ENCODE assay signal across 23 mouse cellular contexts in the genomic region with DNA sequence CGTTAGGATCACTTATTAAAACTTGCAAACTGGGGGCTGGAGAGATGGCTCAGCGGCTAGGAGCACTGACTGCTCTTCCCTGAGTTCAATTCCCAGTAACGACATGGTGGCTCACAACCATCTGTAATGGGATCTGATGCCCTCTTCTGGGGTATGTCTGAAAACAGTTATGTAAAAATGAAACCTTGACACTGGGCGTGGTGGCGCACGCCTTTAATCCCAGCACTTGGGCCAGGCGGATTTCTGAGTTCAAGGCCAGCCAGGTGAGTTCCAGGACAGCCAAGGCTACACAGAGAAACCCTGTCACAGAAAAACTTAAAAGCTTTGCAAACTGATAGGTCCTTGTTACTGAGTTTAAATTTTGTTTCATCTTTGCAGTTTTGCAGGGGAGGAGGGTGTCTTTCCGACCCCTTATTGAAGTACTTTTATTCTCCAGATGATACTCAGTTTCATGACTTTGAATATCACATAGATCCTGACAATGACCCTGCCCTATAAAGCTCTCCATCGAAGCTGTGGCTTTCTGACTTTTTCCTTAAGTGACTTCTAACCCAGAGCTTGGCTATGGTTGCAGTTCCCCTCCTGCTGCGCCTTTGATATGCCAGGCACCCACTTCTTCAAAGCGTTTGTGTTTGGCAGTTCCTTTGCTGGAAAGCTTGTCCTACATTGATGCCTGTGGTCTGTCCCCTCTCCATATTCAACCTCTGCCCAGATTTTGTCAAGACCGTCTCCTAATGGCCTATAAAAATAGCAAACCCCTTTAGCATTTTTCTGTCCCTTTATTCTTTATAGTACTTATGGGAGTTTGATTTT. TPM values are rescaled to one million over a fixed set of nuclear protein-coding genes. Genes with fewer than 3 reads are reported as not detected.
DNase-seq lines count a peak whose midpoint lies in the region; ATAC-seq and TF ChIP-seq lines count a peak whose summit lies in the region.
"Had no signal": no experiment of that assay in that cellular context is flagged by ENCODE, and none has a peak within 500 bp of the region (broad histone marks: within the 10 kb centered on the region; RNA-seq: fewer than 3 reads in every experiment).

No protein-coding gene starts in this region.

- H3K36me3 ChIP-seq in intestine, embryonic 15.5 days = peaks cover 19% of the 10 kb centered on the region
- peaks cover 35% of the 10 kb centered on the region for H3K36me3 ChIP-seq in intestine, postnatal 0 days (ENCODE audit: control insufficient read depth, insufficient read depth)
- peaks cover 46% of the 10 kb centered on the region for H3K36me3 ChIP-seq in lung, embryonic 15.5 days

- H3K27me3 ChIP-seq in intestine, embryonic 15.5 days (replicated peaks) = no peaks in the 10 kb centered on the region
- H3K27me3 ChIP-seq in intestine, postnatal 0 days (replicated peaks; ENCODE audit: control insufficient read depth, insufficient read depth, low read length) = no peaks in the 10 kb centered on the region
- H3K27me3 ChIP-seq in lung, embryonic 15.5 days = no peaks in the 10 kb centered on the region
- H3K27me3 ChIP-seq: limb, embryonic 13.5 days; midbrain, embryonic 13.5 days had no signal

- no peak overlapping the region for H3K4me2 ChIP-seq in intestine, embryonic 15.5 days (replicated peaks)
- no peak overlapping the region for H3K4me2 ChIP-seq in intestine, postnatal 0 days (replicated peaks; ENCODE audit: low read depth)
- H3K4me2 ChIP-seq in lung, embryonic 15.5 days = no peak overlapping the region
- H3K4me2 ChIP-seq: heart, embryonic 11.5 days; limb, embryonic 13.5 days; midbrain, embryonic 13.5 days had no signal

- H3K4me1 ChIP-seq in intestine, embryonic 15.5 days (replicated peaks) = 0 out of 2 replicates have a peak, but pooled peaks cover 3% of the 10 kb centered on the region
- H3K4me1 ChIP-seq in intestine, postnatal 0 days (replicated peaks; ENCODE audit: control insufficient read depth, insufficient read depth, low read length) = no peaks in the 10 kb centered on the region; the same call in 1 of the 2 replicates
- peaks cover 12% of the 10 kb centered on the region for H3K4me1 ChIP-seq in lung, embryonic 15.5 days

- no peak overlapping the region for H3K4me3 ChIP-seq in intestine, embryonic 15.5 days (replicated peaks)
- no peak overlapping the region for H3K4me3 ChIP-seq in intestine, postnatal 0 days (ENCODE audit: low read depth, low read length)
- no peak overlapping the region for H3K4me3 ChIP-seq in lung, embryonic 15.5 days
- H3K4me3 ChIP-seq: forebrain, embryonic 10.5 days; limb, embryonic 13.5 days; midbrain, embryonic 13.5 days had no signal

- WGBS in intestine, embryonic 15.5 days = 51% methylated on average over 12 of the region's 12 CpGs
- WGBS in intestine, postnatal 0 days = 49% methylated on average over 12 of the region's 12 CpGs
- WGBS in lung, embryonic 15.5 days = 49% methylated on average over 12 of the region's 12 CpGs

- no peak for DNase-seq in lung, adult 18-20 months
- DNase-seq in A20 (ENCODE audit: low read depth, low spot score) = peak; percentile 25
- peak; percentile 61 for DNase-seq in R1 (ENCODE audit: low read depth, low spot score)
- DNase-seq in cerebellum, postnatal 10 days = no peak
- DNase-seq: adrenal gland, postnatal 14 days; cerebellum, adult 8-10 months; gastrocnemius, postnatal 14 days; heart, adult 11 months; heart, postnatal 10 days; kidney, adult 18-20 months; kidney, postnatal 25 days; thymus, adult 18-20 months; thymus, postnatal 4 days had no signal

- H3K9ac ChIP-seq in intestine, embryonic 15.5 days = no peak overlapping the region
- H3K9ac ChIP-seq in intestine, postnatal 0 days (ENCODE audit: low read depth, low read length) = no peak overlapping the region
- H3K9ac ChIP-seq in lung, embryonic 15.5 days = no peak overlapping the region
- H3K9ac ChIP-seq: limb, embryonic 13.5 days; midbrain, embryonic 13.5 days had no signal

- peak; percentile 28; the same call in 1 of the 2 replicates for ATAC-seq in intestine, embryonic 15.5 days
- ATAC-seq in intestine, postnatal 0 days = no peak
- no peak for ATAC-seq in lung, embryonic 15.5 days (ENCODE audit: borderline replicate concordance, extremely low read depth, low FRiP score, low TSS enrichment)
- no peak for ATAC-seq in frontal cortex, adult (ENCODE audit: low TSS enrichment)
- ATAC-seq: forebrain, embryonic 16.5 days; hindbrain, postnatal 0 days; midbrain, embryonic 13.5 days had no signal

- H3K27ac ChIP-seq in intestine, embryonic 15.5 days = no peak overlapping the region
- no peak overlapping the region for H3K27ac ChIP-seq in intestine, postnatal 0 days (ENCODE audit: low read depth, low read length)
- peak overlapping the region; percentile 25; the same call in 1 of the 2 replicates for H3K27ac ChIP-seq in lung, embryonic 15.5 days
- H3K27ac ChIP-seq: forebrain, embryonic 10.5 days; hindbrain, postnatal 0 days; limb, embryonic 13.5 days; midbrain, embryonic 13.5 days had no signal

- no peaks in the 10 kb centered on the region for H3K9me3 ChIP-seq in intestine, embryonic 15.5 days
- no peaks in the 10 kb centered on the region for H3K9me3 ChIP-seq in intestine, postnatal 0 days (ENCODE audit: control insufficient read depth)
- no peaks in the 10 kb centered on the region for H3K9me3 ChIP-seq in lung, embryonic 15.5 days
- H3K9me3 ChIP-seq: forebrain, embryonic 10.5 days; limb, embryonic 13.5 days; midbrain, embryonic 13.5 days had no signal

- TF ChIP-seq CTCF in intestine, postnatal 0 days (IDR thresholded peaks at IDR 0.05; ENCODE audit: low read depth) = no peak

RNA-seq across cellular contexts. Expression of gene Rasl11a, which starts 5.8 kb away (rescaled TPM):
- polyA plus RNA-seq in intestine, embryonic 15.5 days (2015; fragmentation: Nextera tagmentation; extraction: Ambion mirVana) = 26.8 and 32.7 TPM in 2 replicates
- polyA plus RNA-seq in intestine, postnatal 0 days (2015; fragmentation: Nextera tagmentation; extraction: Ambion mirVana) = 17.6 TPM in 2 replicates
- 24.8 and 25.7 TPM in 2 replicates for polyA plus RNA-seq in lung, embryonic 15.5 days (2015; fragmentation: Nextera tagmentation; extraction: Ambion mirVana)

RNA-seq across cellular contexts. Expression of gene Rpl21, which starts 6.4 kb away (rescaled TPM):
- 548 and 585 TPM in 2 replicates for polyA plus RNA-seq in intestine, embryonic 15.5 days (2015; fragmentation: Nextera tagmentation; extraction: Ambion mirVana)
- polyA plus RNA-seq in intestine, postnatal 0 days (2015; fragmentation: Nextera tagmentation; extraction: Ambion mirVana) = 426 and 430 TPM in 2 replicates
- polyA plus RNA-seq in lung, embryonic 15.5 days (2015; fragmentation: Nextera tagmentation; extraction: Ambion mirVana) = 481 and 520 TPM in 2 replicates

RNA-seq across cellular contexts. Expression of gene Usp12, which starts 44.2 kb away (rescaled TPM):
- 27.9 and 28.7 TPM in 2 replicates for polyA plus RNA-seq in intestine, embryonic 15.5 days (2015; fragmentation: Nextera tagmentation; extraction: Ambion mirVana)
- 21.7 and 24.0 TPM in 2 replicates for polyA plus RNA-seq in intestine, postnatal 0 days (2015; fragmentation: Nextera tagmentation; extraction: Ambion mirVana)
- polyA plus RNA-seq in lung, embryonic 15.5 days (2015; fragmentation: Nextera tagmentation; extraction: Ambion mirVana) = 17.1 and 17.3 TPM in 2 replicates

Comparison
In these comparisons a context has a peak if more than half of its experiments do, and no peak if none do; other contexts are left out.
1. DNase-seq: peak in A20 (single experiment) and R1 (single experiment); none in lung, adult 18-20 months (0 of 2) and cerebellum, postnatal 10 days (0 of 2).